Mouse (Mus musculus): ENCODE measurements around the gene Uba52. TPM values are rescaled to one million over a fixed set of nuclear protein-coding genes. Genes with fewer than 3 reads are reported as not detected.

Gene Uba52
- total and polyA plus RNA-seq, 2 experiments from 2014 or later: 402 to 736 TPM

DNA sequence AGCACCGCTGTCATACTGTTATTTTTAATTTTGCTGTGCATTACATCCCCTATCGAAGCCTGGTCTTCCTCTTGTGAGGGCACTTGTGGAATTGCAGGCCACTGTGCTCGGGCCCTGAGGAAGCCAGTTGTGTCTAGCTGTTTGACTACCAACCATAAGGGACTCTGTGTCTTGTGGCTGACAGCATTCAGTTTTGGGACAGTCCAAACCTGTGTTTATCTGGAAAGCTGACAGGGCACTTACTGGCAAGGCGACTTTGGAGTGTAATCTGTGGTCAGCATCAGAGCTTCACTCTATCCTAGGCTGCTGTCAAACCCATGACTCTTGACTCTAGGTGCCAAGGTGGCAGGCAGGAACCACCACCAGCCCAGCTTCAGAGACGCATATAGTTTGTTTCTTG is 30.5 kb upstream of the Uba52 start:
- H3K4me3 ChIP-seq (ENCODE audit: low read depth, low read length): peak overlapping the region; percentile 82; the same call in 1 of the 2 replicates
- H3K36me3 ChIP-seq (ENCODE audit: insufficient read depth, low read length): peaks cover 5% of the 10 kb centered on the region; the same call in 1 of the 2 replicates
- no peaks in the 10 kb centered on the region for H3K9me3 ChIP-seq (ENCODE audit: low read length)
- peak overlapping the region; percentile 95 for H3K4me2 ChIP-seq (ENCODE audit: low read depth, low read length, poor library complexity, severe bottlenecking)
- H3K9ac ChIP-seq (replicated peaks; ENCODE audit: low read length, poor library complexity, severe bottlenecking): no peak overlapping the region
- H3K27me3 ChIP-seq (ENCODE audit: insufficient read depth, low read length): no peaks in the 10 kb centered on the region
- H3K27ac ChIP-seq (ENCODE audit: low read depth, low read length): no peak overlapping the region
- peaks cover 16% of the 10 kb centered on the region for H3K4me1 ChIP-seq (ENCODE audit: insufficient read depth, low read length)
- DNase-seq (ENCODE audit: low spot score) (no peak), ATAC-seq (ENCODE audit: low FRiP score) (no peak)
- WGBS: 82% methylated on average over 5 of the region's 5 CpGs
- no peak for TF ChIP-seq CTCF (IDR thresholded peaks at IDR 0.05)

DNA sequence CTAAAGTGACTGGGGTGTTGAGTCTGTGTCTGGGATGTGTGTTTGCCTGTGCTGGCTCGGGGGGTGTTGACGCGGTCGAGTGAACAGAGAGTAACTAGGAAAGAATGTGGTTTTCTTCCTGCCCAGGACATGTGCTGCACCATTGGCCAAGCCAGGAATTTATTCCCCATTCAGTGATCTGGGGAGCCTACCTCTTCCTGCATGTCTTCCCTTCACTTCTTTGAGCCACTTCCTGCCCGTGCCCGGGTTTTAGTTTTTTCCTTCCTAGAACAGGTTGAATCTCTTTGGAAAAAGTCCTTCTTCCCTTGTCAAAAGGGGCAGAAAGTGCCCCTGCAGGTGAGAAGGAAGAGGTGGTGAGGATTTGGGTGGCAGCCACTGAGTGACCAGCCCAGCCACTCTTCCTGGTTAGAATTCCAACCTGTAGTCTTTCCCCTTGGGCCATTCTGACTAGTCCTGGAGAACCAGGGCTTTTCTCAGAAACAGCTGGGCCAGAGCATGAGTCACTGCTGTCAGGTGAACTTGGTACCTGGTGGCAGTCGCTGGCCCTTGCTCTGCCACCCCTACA is 30.0 kb upstream of the Uba52 start:
- 46% methylated on average over 7 of the region's 7 CpGs for WGBS
- Histone ChIP-seq H3K27ac (ENCODE audit: low read depth, low read length) (no peak overlapping the region), H3K27me3 (ENCODE audit: insufficient read depth, low read length) (no peaks in the 10 kb centered on the region), H3K36me3 (ENCODE audit: insufficient read depth, low read length) (peaks cover 8% of the 10 kb centered on the region), H3K9me3 (ENCODE audit: low read length) (no peaks in the 10 kb centered on the region), H3K4me3 (ENCODE audit: low read depth, low read length) (peak overlapping the region; percentile 82), H3K9ac (replicated peaks; ENCODE audit: low read length, poor library complexity, severe bottlenecking) (peak overlapping the region; percentile 82), H3K4me2 (ENCODE audit: low read depth, low read length, poor library complexity, severe bottlenecking) (peak overlapping the region; percentile 95), H3K4me1 (ENCODE audit: insufficient read depth, low read length) (peaks cover 16% of the 10 kb centered on the region)
- DNase-seq (ENCODE audit: low spot score): no peak
- no peak for TF ChIP-seq CTCF (IDR thresholded peaks at IDR 0.05)
- no peak for ATAC-seq (ENCODE audit: low FRiP score)

DNA sequence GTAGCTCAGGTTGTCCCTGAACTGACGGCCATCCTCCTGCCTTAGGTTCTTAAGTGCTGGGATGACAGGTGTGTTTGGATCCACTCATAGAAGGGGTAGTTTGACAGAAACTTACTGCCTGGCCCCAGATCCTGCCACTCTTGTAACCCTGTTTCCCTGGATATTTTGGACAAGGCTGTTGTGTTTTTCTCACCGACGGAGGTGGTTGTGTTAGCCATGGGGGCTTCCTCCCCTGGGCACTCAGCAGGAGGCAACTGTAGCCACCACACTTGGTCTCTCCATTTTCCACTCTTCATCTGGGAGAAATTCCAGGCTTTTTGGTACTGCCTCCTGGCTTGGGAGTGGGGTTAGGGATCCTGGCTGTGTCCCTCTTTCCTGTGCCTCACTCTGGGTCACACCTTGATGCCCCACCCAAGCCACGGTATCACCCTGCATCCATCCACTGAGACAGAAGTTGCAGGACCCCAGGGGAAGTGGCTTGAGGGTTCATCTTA is 29.5 kb upstream of the Uba52 start:
- H3K4me1 ChIP-seq (ENCODE audit: insufficient read depth, low read length): peaks cover 16% of the 10 kb centered on the region

DNA sequence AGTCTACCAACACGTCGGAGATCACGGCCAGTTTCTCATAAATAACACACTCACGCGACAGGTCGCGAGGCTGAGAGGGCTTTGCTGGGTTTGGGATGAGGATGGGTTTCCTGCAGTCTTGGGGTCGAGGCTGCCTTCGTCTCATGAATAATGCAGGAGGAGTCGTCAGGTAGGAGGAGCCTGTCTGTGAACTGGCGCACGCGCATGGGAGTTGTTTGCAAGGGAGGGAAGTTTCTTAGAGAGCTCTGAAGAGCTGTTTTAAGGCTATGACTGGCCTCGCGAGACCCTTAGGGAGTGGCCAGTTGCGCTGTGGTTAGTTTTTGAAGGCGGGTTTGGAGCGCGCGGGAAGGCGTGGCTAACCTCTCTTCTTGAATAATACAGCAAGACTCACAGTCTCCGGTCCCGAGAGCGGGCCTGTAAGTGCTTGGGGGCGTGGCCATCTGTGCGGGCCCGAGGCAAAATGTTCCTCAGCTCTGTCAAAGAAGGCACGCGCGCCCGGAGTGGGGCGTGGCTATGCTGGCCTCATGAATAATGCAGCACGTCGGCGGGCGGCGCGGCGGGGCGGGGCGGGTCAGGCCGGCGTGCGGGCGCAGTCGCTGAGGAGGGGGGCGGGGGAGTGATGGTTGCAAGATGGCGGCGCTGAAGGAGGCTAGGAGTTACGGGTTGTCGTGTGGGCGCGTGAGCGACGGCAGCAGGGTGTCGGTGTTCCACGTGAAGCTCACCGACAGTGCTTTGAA is 28.6 kb upstream of the Uba52 start, which contains the start of gene Ell:
Ell (plus strand) TSS at position 381 of the 737 bp plus-strand sequence.
- H3K27ac ChIP-seq (ENCODE audit: low read depth, low read length): peak within 1 kb of the TSS; percentile 90
- H3K4me1 ChIP-seq (ENCODE audit: insufficient read depth, low read length): peaks cover 16% of the 10 kb centered on the region
- DNase-seq (ENCODE audit: low spot score) (peak; percentile 99), ATAC-seq (ENCODE audit: low FRiP score) (peak; percentile 93)
- H3K4me2 ChIP-seq (ENCODE audit: low read depth, low read length, poor library complexity, severe bottlenecking): peak within 1 kb of the TSS; percentile 95
- WGBS: 2% methylated on average over 56 of the region's 58 CpGs
- peaks cover 20% of the 10 kb centered on the region for H3K36me3 ChIP-seq (ENCODE audit: insufficient read depth, low read length)
- H3K27me3 ChIP-seq (ENCODE audit: insufficient read depth, low read length): no peaks in the 10 kb centered on the region
- H3K9ac ChIP-seq (replicated peaks; ENCODE audit: low read length, poor library complexity, severe bottlenecking): peak within 1 kb of the TSS; percentile 82
- TF ChIP-seq CTCF (IDR thresholded peaks at IDR 0.05): no peak
- no peaks in the 10 kb centered on the region for H3K9me3 ChIP-seq (ENCODE audit: low read length)
- peak within 1 kb of the TSS; percentile 82 for H3K4me3 ChIP-seq (ENCODE audit: low read depth, low read length)

More for the DNA sequence above, 29.5 kb upstream of the Uba52 start:
- peak overlapping the region; percentile 82 for H3K4me3 ChIP-seq (ENCODE audit: low read depth, low read length)
- 16% methylated on average over 4 of the region's 4 CpGs for WGBS
- H3K9ac ChIP-seq (replicated peaks; ENCODE audit: low read length, poor library complexity, severe bottlenecking): peak overlapping the region; percentile 82
- peak overlapping the region; percentile 95 for H3K4me2 ChIP-seq (ENCODE audit: low read depth, low read length, poor library complexity, severe bottlenecking)
- no peaks in the 10 kb centered on the region for H3K27me3 ChIP-seq (ENCODE audit: insufficient read depth, low read length)
- DNase-seq (ENCODE audit: low spot score) (no peak), ATAC-seq (ENCODE audit: low FRiP score) (no peak)
- no peak for TF ChIP-seq CTCF (IDR thresholded peaks at IDR 0.05)
- H3K27ac ChIP-seq (ENCODE audit: low read depth, low read length): peak overlapping the region; percentile 90; the same call in 1 of the 2 replicates
- no peaks in the 10 kb centered on the region for H3K9me3 ChIP-seq (ENCODE audit: low read length)
- peaks cover 14% of the 10 kb centered on the region for H3K36me3 ChIP-seq (ENCODE audit: insufficient read depth, low read length)

DNA sequence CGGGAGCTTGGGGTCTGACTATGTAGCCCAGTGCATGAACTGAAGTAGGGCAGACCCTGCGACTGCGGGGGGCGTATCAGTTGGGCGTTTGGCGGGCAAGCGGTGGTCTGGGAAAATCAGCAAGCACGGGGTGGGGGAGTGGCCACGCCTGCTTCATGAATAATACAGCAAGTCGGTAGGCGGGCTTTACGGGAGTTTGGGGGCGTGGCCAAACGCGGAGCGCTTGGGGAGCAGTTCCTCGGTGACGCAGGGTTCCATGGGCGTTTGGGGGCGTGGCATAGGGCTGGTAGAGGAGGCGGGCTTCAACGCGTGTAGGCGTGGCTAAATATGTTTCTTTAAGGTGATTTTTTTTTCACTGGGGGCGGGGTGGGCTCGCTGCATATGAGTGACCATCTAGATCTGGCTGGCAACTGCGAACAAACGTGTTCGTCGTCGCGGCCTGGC is 28.1 kb upstream of the Uba52 start:
- Histone ChIP-seq H3K4me3 (ENCODE audit: low read depth, low read length) (peak overlapping the region; percentile 82), H3K4me1 (ENCODE audit: insufficient read depth, low read length) (peaks cover 16% of the 10 kb centered on the region), H3K27ac (ENCODE audit: low read depth, low read length) (peak overlapping the region; percentile 90), H3K27me3 (ENCODE audit: insufficient read depth, low read length) (no peaks in the 10 kb centered on the region), H3K4me2 (ENCODE audit: low read depth, low read length, poor library complexity, severe bottlenecking) (peak overlapping the region; percentile 95), H3K36me3 (ENCODE audit: insufficient read depth, low read length) (peaks cover 25% of the 10 kb centered on the region), H3K9me3 (ENCODE audit: low read length) (no peaks in the 10 kb centered on the region), H3K9ac (replicated peaks; ENCODE audit: low read length, poor library complexity, severe bottlenecking) (peak overlapping the region; percentile 62)
- DNase-seq (ENCODE audit: low spot score) (peak; percentile 99), ATAC-seq (ENCODE audit: low FRiP score) (peak; percentile 87)
- no peak for TF ChIP-seq CTCF (IDR thresholded peaks at IDR 0.05)
- under 1% methylated on average over 32 of the region's 32 CpGs for WGBS
